Mouse (Mus musculus) midbrain, embryonic 14.5 days (tissue): ENCODE data around the gene Cep83. TPM values are rescaled to one million over a fixed set of nuclear protein-coding genes. Genes with fewer than 3 reads are reported as not detected.

Source experiments
- ATAC-seq: fragments of 200-750 bp; cut with Nextera tagmentation; 2 replicates; pipeline ENCODE4 v1.8.0; 2017; ENCODE audit warnings: moderate number of reproducible peaks, moderate library complexity; ENCODE audit not compliant: low FRiP score, low TSS enrichment
- DNase-seq: peaks from one replicate; pipeline ENCODE4 v3.0.0-alpha.2; 2015
- H3K27ac ChIP-seq: fragments of 300-500 bp; sonication (generic); replicated peaks from 2 replicates; pipeline ENCODE4 v1.5.1; 2014; ENCODE audit warnings: mild to moderate bottlenecking, low read depth, low read length, moderate library complexity
- H3K27me3 ChIP-seq: fragments of 300-500 bp; sonication (generic); 2 replicates; pipeline ENCODE4 v1.6.1; 2014; ENCODE audit warnings: low read length, control low read depth, mixed read lengths; ENCODE audit not compliant: control insufficient read depth, insufficient read depth
- H3K36me3 ChIP-seq: fragments of 300-500 bp; sonication (generic); 2 replicates; pipeline ENCODE4 v1.6.1; 2014; ENCODE audit warnings: low read length, control low read depth; ENCODE audit not compliant: control insufficient read depth, insufficient read depth
- H3K4me1 ChIP-seq: fragments of 300-500 bp; sonication (generic); 2 replicates; pipeline ENCODE4 v1.6.1; 2014; ENCODE audit warnings: mild to moderate bottlenecking, antibody characterized with exemption, low read length, control low read depth; ENCODE audit not compliant: control insufficient read depth, insufficient read depth
- H3K4me2 ChIP-seq: fragments of 300-500 bp; sonication (generic); 2 replicates; pipeline ENCODE4 v1.6.1; 2014; ENCODE audit warnings: mild to moderate bottlenecking, low read length, moderate library complexity
- H3K4me3 ChIP-seq: fragments of 300-500 bp; sonication (generic); replicated peaks from 2 replicates; pipeline ENCODE4 v1.5.1; 2014; ENCODE audit warnings: low read depth, low read length
- H3K9ac ChIP-seq: fragments of 300-500 bp; sonication (generic); replicated peaks from 2 replicates; pipeline ENCODE4 v1.6.1; 2014; ENCODE audit warnings: mild to moderate bottlenecking, low read length, moderate library complexity
- H3K9me3 ChIP-seq: fragments of 300-500 bp; sonication (generic); 2 replicates; pipeline ENCODE4 v1.6.1; 2016; ENCODE audit warnings: low read length, control low read depth, mixed read lengths; ENCODE audit not compliant: control insufficient read depth
- WGBS: fragments of 180-500 bp; shearing (Covaris S2); extraction: QIAGEN DNeasy Blood & Tissue Kit; methylation state at CpG from one replicate; pipeline ENCODE4 v1.1.7; 2014; 5-methylcytosine and 5-hydroxymethylcytosine counted together
- polyA plus RNA-seq: library from polyadenylated mRNA; unstranded; fragments of >200 nt; fragmentation: Nextera tagmentation; extraction: Ambion mirVana; gene quantifications from 2 replicates; pipeline ENCODE4 v1.2.1, GENCODE M21; 2014

Cep83 gene
- polyA plus RNA-seq, 1 experiment from 2014 or later = 20.0 TPM

- no peak for ATAC-seq
- peaks cover 43% of the 10 kb centered on the region for H3K36me3 ChIP-seq
- H3K27me3 ChIP-seq = no peaks in the 10 kb centered on the region
- no peak for DNase-seq
- H3K4me2 ChIP-seq = no peak overlapping the region
- H3K27ac ChIP-seq = no peak overlapping the region
- H3K4me1 ChIP-seq = no peaks in the 10 kb centered on the region
- H3K4me3 ChIP-seq = no peak overlapping the region
- no peak overlapping the region for H3K9ac ChIP-seq
- WGBS = 92% methylated on average over 14 of the region's 14 CpGs
- H3K9me3 ChIP-seq = no peaks in the 10 kb centered on the region
Observed at GRCm38 (mm10) chr10:94827890-94828733, 139.7 kb downstream of the Cep83 start.

- no peak overlapping the region for H3K27ac ChIP-seq
- no peaks in the 10 kb centered on the region for H3K4me1 ChIP-seq
- peaks cover 48% of the 10 kb centered on the region for H3K36me3 ChIP-seq
- H3K9me3 ChIP-seq = no peaks in the 10 kb centered on the region
- DNase-seq = no peak
- no peak for ATAC-seq
- no peak overlapping the region for H3K4me2 ChIP-seq
- H3K9ac ChIP-seq = no peak overlapping the region
- H3K27me3 ChIP-seq = no peaks in the 10 kb centered on the region
- WGBS = 92% methylated on average over 7 of the region's 7 CpGs
- H3K4me3 ChIP-seq = no peak overlapping the region
Observed at GRCm38 (mm10) chr10:94828734-94829230, 140.3 kb downstream of the Cep83 start.

GRCm38 (mm10) chr10:94829407-94829806, 141.0 kb downstream of the Cep83 start:
- Histone ChIP-seq H3K27me3 (no peaks in the 10 kb centered on the region), H3K4me3 (no peak overlapping the region), H3K36me3 (peaks cover 52% of the 10 kb centered on the region), H3K9me3 (no peaks in the 10 kb centered on the region), H3K4me2 (no peak overlapping the region), H3K9ac (no peak overlapping the region), H3K27ac (0 out of 2 replicates have a peak overlapping the region, but pooled peaks have one; percentile 16), H3K4me1 (no peaks in the 10 kb centered on the region)
- 71% methylated on average over 6 of the region's 6 CpGs for WGBS
- DNase-seq (peak; percentile 77), ATAC-seq (peak; percentile 43; the same call in 1 of the 2 replicates)

DNA sequence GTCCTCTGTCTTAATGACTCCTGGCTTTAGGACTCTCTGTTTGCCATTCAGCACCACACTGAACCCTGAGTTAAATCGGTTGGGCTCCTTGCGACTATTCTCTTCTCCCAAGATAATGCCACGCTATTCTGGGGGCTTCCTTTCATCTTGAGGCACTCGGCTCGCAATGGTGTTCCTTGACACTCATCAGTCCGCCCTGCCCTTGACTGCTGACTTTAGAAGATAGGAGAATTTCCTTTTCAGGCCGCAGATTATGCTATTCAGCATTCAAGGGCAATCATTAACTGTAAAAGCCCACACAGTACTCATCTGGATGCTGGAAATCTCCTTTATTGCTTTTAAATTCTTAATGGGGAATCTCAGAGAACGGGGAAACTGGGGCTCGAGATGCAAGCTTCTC, 147.4 kb downstream of the Cep83 start:
- H3K36me3 ChIP-seq = peaks cover 54% of the 10 kb centered on the region
- no peak overlapping the region for H3K4me2 ChIP-seq
- no peaks in the 10 kb centered on the region for H3K4me1 ChIP-seq
- 72% methylated on average over 9 of the region's 9 CpGs for WGBS
- H3K9ac ChIP-seq = no peak overlapping the region
- ATAC-seq = no peak
- no peak for DNase-seq
- no peaks in the 10 kb centered on the region for H3K9me3 ChIP-seq
- no peaks in the 10 kb centered on the region for H3K27me3 ChIP-seq
- no peak overlapping the region for H3K27ac ChIP-seq
- no peak overlapping the region for H3K4me3 ChIP-seq
